Mouse (Mus musculus) small intestine, adult 2 months (tissue): ENCODE data around the gene Anp32e. TPM values are rescaled to one million over a fixed set of nuclear protein-coding genes. Genes with fewer than 3 reads are reported as not detected.
"Not testable (repeated sequence)": the region's sequence is repeated elsewhere in the genome, so short reads cannot be mapped to it uniquely, and the experiment has no call there.

Experiments used
- H3K27ac ChIP-seq: fragments of 200-500 bp; 2 replicates; pipeline ENCODE4 v1.5.1; 2012; ENCODE audit warnings: low read depth, low read length, control low read depth, inconsistent platforms; ENCODE audit not compliant: insufficient read depth
- H3K27me3 ChIP-seq: fragments of 200-500 bp; 2 replicates; pipeline ENCODE4 v1.6.1; 2012; ENCODE audit warnings: mild to moderate bottlenecking, moderate library complexity, low read length, inconsistent platforms; ENCODE audit not compliant: control insufficient read depth, insufficient read depth
- H3K36me3 ChIP-seq: fragments of 200-500 bp; 2 replicates; pipeline ENCODE4 v1.6.1; 2012; ENCODE audit warnings: mild to moderate bottlenecking, low read length, control low read depth, inconsistent platforms; ENCODE audit not compliant: control insufficient read depth, insufficient read depth
- H3K4me1 ChIP-seq: fragments of 200-500 bp; 2 replicates; pipeline ENCODE4 v1.6.1; 2012; ENCODE audit warnings: low read length, inconsistent platforms, mixed read lengths; ENCODE audit not compliant: control insufficient read depth, insufficient read depth, insufficient read length
- H3K4me3 ChIP-seq: fragments of 200-500 bp; 2 replicates; pipeline ENCODE4 v1.5.1; 2012; ENCODE audit warnings: low read depth, mild to moderate bottlenecking, control low read depth, inconsistent platforms, low read length, moderate library complexity
- CTCF ChIP-seq: fragments of 200-500 bp; IDR thresholded peaks from 2 replicates; pipeline ENCODE4 v1.5.1; 2012; ENCODE audit warnings: low read depth, mild to moderate bottlenecking, control low read depth, inconsistent platforms, low read length, moderate library complexity, mixed read lengths; ENCODE audit not compliant: insufficient replicate concordance, insufficient read length; ENCODE audit errors: extremely low read depth
- POLR2A ChIP-seq: fragments of 200-500 bp; IDR thresholded peaks from 2 replicates; pipeline ENCODE4 v1.6.1; 2012; ENCODE audit warnings: low read depth, mild to moderate bottlenecking, control low read depth, inconsistent platforms, low read length, moderate library complexity
- WGBS: fragments of 180-500 bp; shearing (Covaris S2); methylation state at CpG from one replicate; pipeline ENCODE4 v1.1.7; 2018; 5-methylcytosine and 5-hydroxymethylcytosine counted together
- polyA plus RNA-seq: library from polyadenylated mRNA; depleted of rRNA; stranded (reverse); fragments of >200 nt; gene quantifications from 2 replicates; pipeline ENCODE4 v1.2.3, GENCODE M21; 2012

Anp32e gene
- polyA plus RNA-seq, 1 experiment = 8.7 TPM

DNA sequence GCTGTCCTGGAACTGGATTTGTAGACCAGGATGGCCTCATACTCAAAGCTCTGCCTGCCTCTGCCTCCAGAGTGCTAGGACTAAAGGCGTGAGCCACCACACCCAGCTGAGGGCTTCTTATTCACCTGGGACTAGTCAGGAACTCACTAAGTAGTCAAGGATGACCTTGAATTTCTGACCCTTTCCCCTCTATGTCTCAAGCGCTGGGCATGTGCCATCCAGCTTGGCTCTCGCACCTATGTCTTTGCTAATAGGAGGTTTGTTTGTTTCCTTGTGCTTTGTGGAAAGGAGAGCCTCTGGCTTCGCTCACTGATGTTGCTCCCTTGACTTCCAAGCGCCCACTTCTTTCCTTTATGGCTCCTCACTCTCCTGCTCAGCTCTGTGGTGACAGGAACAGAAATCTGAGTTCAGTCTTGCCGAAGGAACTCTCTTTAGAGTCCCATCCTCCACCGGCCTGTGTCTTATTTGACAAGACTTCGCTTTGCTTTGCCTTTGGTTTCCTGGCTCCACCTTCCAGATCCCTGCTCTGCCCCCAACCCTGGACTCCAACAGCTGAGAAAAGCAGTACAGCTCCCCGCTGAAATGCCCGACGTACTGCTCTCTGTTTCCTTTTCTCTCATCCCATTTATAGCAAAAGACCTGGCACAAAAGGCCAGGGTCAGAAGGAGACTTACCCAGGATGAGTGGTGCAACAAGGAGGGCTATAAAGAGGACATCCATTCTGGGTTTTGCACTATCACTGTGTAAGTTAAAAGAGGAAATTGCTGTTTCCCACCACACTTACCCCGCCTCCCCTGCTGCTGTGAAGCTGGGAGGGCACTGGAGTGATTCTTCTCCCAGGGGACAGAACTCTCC lies 37.6 kb upstream of the Anp32e start, which contains the start of gene BC028528:
Gene BC028528 (minus strand): TSS at position 795 of the 855 bp plus-strand sequence.
- 50% methylated on average over 12 of the region's 12 CpGs for WGBS
- peaks cover 10% of the 10 kb centered on the region; the same call in 1 of the 2 replicates for H3K4me1 ChIP-seq
- no peaks in the 10 kb centered on the region for H3K27me3 ChIP-seq
- TF ChIP-seq POLR2A = no peak
- no peak for TF ChIP-seq CTCF
- H3K27ac ChIP-seq = peak within 1 kb of the TSS; percentile 61
- peak within 1 kb of the TSS; percentile 35 for H3K4me3 ChIP-seq
- H3K36me3 ChIP-seq = peaks cover 5% of the 10 kb centered on the region; the same call in 1 of the 2 replicates

DNA sequence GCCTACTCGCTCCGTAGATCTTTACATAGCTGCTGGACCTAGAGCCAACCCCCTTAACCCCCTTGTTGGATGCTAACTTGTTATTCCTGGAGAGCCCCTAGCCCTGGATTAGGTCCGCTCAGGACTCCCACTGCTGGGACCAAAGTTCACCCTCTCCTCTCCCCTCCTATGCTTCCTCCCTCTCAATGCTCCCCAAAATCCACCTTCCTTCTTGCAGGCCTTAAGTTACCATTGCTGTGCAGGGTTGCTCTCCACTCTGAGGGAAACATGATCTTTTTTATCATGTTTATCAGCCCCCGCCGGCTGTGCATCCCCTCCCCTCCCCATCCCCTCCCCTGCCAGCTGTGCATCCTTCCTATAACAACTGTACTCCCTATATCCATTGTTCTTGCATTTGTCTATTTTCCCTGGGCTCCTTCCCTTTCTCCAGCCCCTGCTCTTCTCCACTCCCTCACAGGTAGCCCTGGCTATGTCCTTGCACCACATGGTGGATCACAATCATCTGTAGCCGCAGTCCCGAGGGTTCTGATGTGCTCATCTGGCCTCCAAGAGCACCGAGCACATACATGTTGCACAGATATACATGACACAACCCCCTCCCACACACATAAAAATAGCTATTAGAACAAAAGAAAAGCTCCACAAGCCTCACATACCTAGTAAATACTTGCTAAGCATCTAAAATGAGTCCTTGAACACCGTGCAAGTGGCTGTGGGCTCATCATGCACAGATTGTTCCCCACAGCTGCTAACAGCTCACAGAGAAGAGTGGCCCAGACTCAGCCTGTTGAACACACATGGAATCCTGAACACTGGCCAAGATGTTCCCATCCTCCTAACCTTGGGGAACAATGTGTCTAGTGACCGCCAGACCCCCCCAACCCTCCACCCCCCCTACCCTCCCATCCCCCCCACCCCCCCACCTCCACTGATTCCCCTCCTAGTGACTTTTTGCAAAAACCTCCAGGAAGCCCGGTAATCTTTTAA lies 36.7 kb upstream of the Anp32e start:
- 60% methylated on average over 11 of the region's 11 CpGs for WGBS
- Histone ChIP-seq H3K4me3 (no peak overlapping the region), H3K27ac (peak overlapping the region; percentile 61; the same call in 1 of the 2 replicates), H3K4me1 (peaks cover 9% of the 10 kb centered on the region; the same call in 1 of the 2 replicates), H3K36me3 (peaks cover 5% of the 10 kb centered on the region; the same call in 1 of the 2 replicates), H3K27me3 (no peaks in the 10 kb centered on the region)
- no peak for TF ChIP-seq POLR2A
- TF ChIP-seq CTCF = no peak

DNA sequence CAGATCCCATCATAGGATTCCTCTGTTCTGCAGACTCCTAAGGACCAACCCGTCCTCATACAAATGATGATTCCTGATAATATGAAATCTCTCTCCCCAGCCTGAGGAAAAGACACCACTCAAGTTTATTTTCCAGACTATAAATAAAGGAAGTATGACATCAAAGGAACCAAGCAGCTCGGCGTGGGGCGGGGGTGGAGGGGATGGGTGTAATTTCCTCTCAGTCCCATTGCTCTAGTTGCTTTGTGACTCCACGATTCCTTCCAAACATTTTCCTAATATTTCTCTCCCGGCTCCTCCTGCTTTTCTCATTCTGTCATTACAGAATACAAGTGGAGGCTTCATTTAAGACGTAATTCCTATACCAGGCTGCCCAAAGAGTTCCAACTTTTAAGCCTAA lies 35.9 kb upstream of the Anp32e start:
- Histone ChIP-seq H3K27ac (peak overlapping the region; percentile 72), H3K4me3 (no peak overlapping the region), H3K4me1 (0 out of 2 replicates have a peak, but pooled peaks cover 3% of the 10 kb centered on the region), H3K27me3 (no peaks in the 10 kb centered on the region), H3K36me3 (peaks cover 7% of the 10 kb centered on the region; the same call in 1 of the 2 replicates)
- no peak for TF ChIP-seq POLR2A
- TF ChIP-seq CTCF = no peak
- 12% methylated on average over 7 of the region's 7 CpGs for WGBS

DNA sequence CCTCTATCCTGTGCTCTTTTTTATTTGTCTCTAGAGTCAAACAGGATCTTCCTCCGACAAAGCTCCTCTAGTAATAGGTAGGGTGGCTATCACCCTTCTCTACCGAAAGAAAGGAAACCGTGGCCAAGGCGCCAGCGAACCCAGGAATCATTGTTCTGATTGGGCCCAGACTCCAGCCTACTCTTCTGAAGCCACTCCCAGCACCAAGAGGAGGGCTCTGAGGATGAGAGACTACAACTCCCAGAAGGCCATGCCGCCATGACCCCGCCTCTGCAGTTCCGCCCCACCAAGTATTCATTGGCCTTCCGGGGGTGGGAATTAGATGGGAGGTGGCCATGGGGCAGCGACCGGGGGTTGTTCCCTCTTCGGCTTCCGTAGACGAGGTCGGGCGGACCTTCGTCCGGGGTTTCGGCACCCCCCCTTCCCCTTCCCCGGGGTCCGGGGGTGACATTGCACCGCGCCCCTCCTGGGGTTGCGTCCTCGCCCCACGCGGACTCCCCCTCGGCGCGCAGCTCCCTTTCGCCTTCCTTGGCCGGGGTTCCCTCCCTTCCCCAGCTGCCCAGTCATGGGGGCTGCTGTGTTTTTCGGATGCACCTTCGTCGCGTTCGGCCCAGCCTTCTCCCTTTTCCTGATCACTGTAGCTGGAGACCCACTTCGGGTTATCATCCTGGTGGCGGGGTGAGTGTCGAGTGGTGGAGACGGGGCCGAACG lies 35.3 kb upstream of the Anp32e start, which contains the start of gene Aph1a:
Gene Aph1a (plus strand): TSS at position 364 of the 711 bp plus-strand sequence.
- not testable (repeated sequence) for H3K4me1 ChIP-seq, H3K36me3 ChIP-seq, H3K27me3 ChIP-seq
- Histone ChIP-seq H3K27ac (peak within 1 kb of the TSS; percentile 87), H3K4me3 (peak within 1 kb of the TSS; percentile 74)
- peak; percentile 28; the same call in 1 of the 2 replicates for TF ChIP-seq POLR2A
- under 1% methylated on average over 31 of the region's 43 CpGs for WGBS

DNA sequence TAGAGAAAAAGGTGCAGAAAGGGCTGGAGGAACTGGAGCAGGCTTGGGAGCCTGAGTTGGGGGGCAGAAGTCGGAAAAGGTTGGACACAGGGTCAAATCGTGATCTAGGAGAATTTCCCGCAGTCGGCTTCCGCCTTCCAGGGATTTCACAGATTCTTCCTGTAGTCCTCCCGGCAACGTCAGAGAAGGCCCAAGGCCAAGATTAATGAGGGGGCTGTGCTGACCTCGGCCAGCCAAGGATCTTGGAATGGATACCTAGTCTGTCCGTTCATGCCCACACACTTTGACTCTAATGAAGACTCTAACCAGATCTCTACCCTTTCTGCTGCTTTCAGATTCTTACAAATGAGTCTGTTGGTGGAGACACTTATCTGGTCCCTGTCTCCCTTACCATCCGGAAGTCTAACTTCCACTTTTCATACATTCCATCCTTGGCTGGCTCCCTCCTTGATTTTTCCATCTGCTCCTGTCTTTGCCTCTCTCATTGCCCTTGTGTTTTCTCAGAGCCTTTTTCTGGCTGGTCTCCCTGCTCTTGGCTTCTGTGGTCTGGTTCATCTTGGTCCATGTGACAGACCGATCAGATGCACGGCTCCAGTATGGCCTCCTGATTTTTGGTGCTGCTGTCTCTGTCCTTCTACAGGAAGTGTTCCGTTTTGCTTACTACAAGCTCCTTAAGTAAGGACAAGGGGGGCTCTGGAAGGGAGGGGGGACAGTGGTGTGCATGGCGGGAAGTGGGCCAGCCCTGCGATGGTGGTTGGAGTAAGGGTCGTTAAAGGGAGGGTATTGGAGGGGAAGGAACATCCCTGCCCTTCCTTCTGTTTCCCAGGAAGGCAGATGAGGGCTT lies 34.5 kb upstream of the Anp32e start:
- 8% methylated on average over 16 of the region's 16 CpGs for WGBS
- H3K27me3 ChIP-seq = no peaks in the 10 kb centered on the region
- H3K4me3 ChIP-seq = peak overlapping the region; percentile 74
- no peak for TF ChIP-seq POLR2A
- no peak for TF ChIP-seq CTCF
- peaks cover 7% of the 10 kb centered on the region; the same call in 1 of the 2 replicates for H3K36me3 ChIP-seq
- H3K4me1 ChIP-seq = 0 out of 2 replicates have a peak, but pooled peaks cover 3% of the 10 kb centered on the region
- H3K27ac ChIP-seq = peak overlapping the region; percentile 87

DNA sequence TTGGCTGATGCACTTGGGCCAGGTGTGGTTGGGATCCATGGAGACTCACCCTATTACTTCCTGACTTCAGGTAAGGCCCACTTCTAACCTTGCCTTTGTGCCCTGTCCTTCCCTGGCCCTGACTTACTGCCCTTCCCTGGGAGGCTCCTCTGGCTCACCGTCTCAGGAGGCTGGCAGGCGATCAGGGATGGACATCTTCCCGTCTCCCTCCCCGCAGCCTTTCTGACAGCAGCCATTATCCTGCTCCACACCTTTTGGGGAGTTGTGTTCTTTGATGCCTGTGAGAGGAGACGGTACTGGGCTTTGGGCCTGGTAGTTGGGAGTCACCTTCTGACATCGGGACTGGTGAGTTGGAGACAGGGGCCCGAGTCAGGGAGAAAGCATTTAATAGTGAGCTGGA lies 33.5 kb upstream of the Anp32e start:
- H3K36me3 ChIP-seq, H3K4me1 ChIP-seq, H3K27me3 ChIP-seq, H3K27ac ChIP-seq, H3K4me3 ChIP-seq: not testable (repeated sequence)
- WGBS = 89% methylated on average over 7 of the region's 7 CpGs
